Mouse (Mus musculus): Measurements from ENCODE around the gene Gm49711. TPM values are rescaled to one million over a fixed set of nuclear protein-coding genes. Genes with fewer than 3 reads are reported as not detected.
A peak's percentile ranks its signal among the peaks of the same experiment; 100 is the strongest.

Gene Gm49711
- polyA plus RNA-seq, 1 experiment from 2014 or later = 0.86 TPM

- Histone ChIP-seq H3K4me2 (no peak overlapping the region), H3K9ac (no peak overlapping the region), H3K9me3 (no peaks in the 10 kb centered on the region), H3K36me3 (no peaks in the 10 kb centered on the region), H3K4me1 (replicated peaks) (peaks cover 6% of the 10 kb centered on the region; the same call in 1 of the 2 replicates), H3K27me3 (no peaks in the 10 kb centered on the region), H3K4me3 (no peak overlapping the region), H3K27ac (no peak overlapping the region)
- 67% methylated on average over 8 of the region's 8 CpGs for WGBS
- no peak for ATAC-seq (ENCODE audit: low FRiP score)
These were observed 157.7 kb downstream of the Gm49711 start for GRCm38 (mm10) chr16:92215599-92216390.

GRCm38 (mm10) chr16:92220754-92221153, 162.6 kb downstream of the Gm49711 start:
- H3K4me2 ChIP-seq = no peak overlapping the region
- no peak for ATAC-seq (ENCODE audit: low FRiP score)
- WGBS = 88% methylated on average over 11 of the region's 11 CpGs
- H3K4me1 ChIP-seq (replicated peaks) = peaks cover 5% of the 10 kb centered on the region; the same call in 1 of the 2 replicates
- no peaks in the 10 kb centered on the region for H3K36me3 ChIP-seq
- H3K9ac ChIP-seq = no peak overlapping the region
- H3K27ac ChIP-seq = no peak overlapping the region
- no peaks in the 10 kb centered on the region for H3K27me3 ChIP-seq
- H3K4me3 ChIP-seq = no peak overlapping the region
- no peaks in the 10 kb centered on the region for H3K9me3 ChIP-seq

GRCm38 (mm10) chr16:92228332-92228919, 170.3 kb downstream of the Gm49711 start:
- no peak overlapping the region for H3K4me2 ChIP-seq
- no peak overlapping the region for H3K27ac ChIP-seq
- no peaks in the 10 kb centered on the region for H3K9me3 ChIP-seq
- WGBS = 84% methylated on average over 7 of the region's 7 CpGs
- ATAC-seq (ENCODE audit: low FRiP score) = no peak
- H3K27me3 ChIP-seq = no peaks in the 10 kb centered on the region
- H3K4me3 ChIP-seq = no peak overlapping the region
- H3K4me1 ChIP-seq (replicated peaks) = 0 out of 2 replicates have a peak, but pooled peaks cover 4% of the 10 kb centered on the region
- H3K36me3 ChIP-seq = no peaks in the 10 kb centered on the region
- H3K9ac ChIP-seq = no peak overlapping the region

- ATAC-seq (ENCODE audit: low FRiP score) = peak; percentile 54; the same call in 1 of the 2 replicates
- H3K27ac ChIP-seq = no peak overlapping the region
- no peak overlapping the region for H3K4me2 ChIP-seq
- no peaks in the 10 kb centered on the region for H3K27me3 ChIP-seq
- H3K9me3 ChIP-seq = no peaks in the 10 kb centered on the region
- no peak overlapping the region for H3K4me3 ChIP-seq
- no peaks in the 10 kb centered on the region for H3K36me3 ChIP-seq
- no peak overlapping the region for H3K9ac ChIP-seq
- 68% methylated on average over 6 of the region's 6 CpGs for WGBS
- H3K4me1 ChIP-seq (replicated peaks) = peaks cover 12% of the 10 kb centered on the region
These were observed 172.4 kb downstream of the Gm49711 start for GRCm38 (mm10) chr16:92230476-92230931.

- Histone ChIP-seq H3K27me3 (no peaks in the 10 kb centered on the region), H3K9me3 (no peaks in the 10 kb centered on the region), H3K9ac (no peak overlapping the region), H3K4me2 (no peak overlapping the region), H3K27ac (no peak overlapping the region), H3K4me1 (replicated peaks) (peaks cover 12% of the 10 kb centered on the region), H3K36me3 (no peaks in the 10 kb centered on the region), H3K4me3 (no peak overlapping the region)
- WGBS = 17% methylated on average over 5 of the region's 5 CpGs
- ATAC-seq (ENCODE audit: low FRiP score) = no peak
These were observed 176.4 kb downstream of the Gm49711 start for GRCm38 (mm10) chr16:92234530-92234929.

GRCm38 (mm10) chr16:92235222-92235621, 177.1 kb downstream of the Gm49711 start:
- no peak overlapping the region for H3K4me3 ChIP-seq
- no peaks in the 10 kb centered on the region for H3K9me3 ChIP-seq
- no peaks in the 10 kb centered on the region for H3K27me3 ChIP-seq
- H3K4me1 ChIP-seq (replicated peaks) = peaks cover 9% of the 10 kb centered on the region
- H3K4me2 ChIP-seq = no peak overlapping the region
- H3K9ac ChIP-seq = no peak overlapping the region
- no peaks in the 10 kb centered on the region for H3K36me3 ChIP-seq
- no peak for ATAC-seq (ENCODE audit: low FRiP score)
- H3K27ac ChIP-seq = no peak overlapping the region
- WGBS = 76% methylated on average over 9 of the region's 9 CpGs

Other genes starting within 250 kb of the Gm49711 start
- 182 and 201 TPM in 2 replicates for gene Mrps6, start within 50 bp of the Gm49711 start, polyA plus RNA-seq (2015; fragmentation: Nextera tagmentation; extraction: Ambion mirVana)
- 18.4 and 19.5 TPM in 2 replicates for gene Slc5a3, start within 50 bp of the Gm49711 start, polyA plus RNA-seq (2015; fragmentation: Nextera tagmentation; extraction: Ambion mirVana)
- gene Kcne2, start 234.1 kb downstream of the Gm49711 start, polyA plus RNA-seq (2015; fragmentation: Nextera tagmentation; extraction: Ambion mirVana) = 22.7 and 49.7 TPM in 2 replicates
- gene Smim11, start 243.0 kb downstream of the Gm49711 start, polyA plus RNA-seq (2015; fragmentation: Nextera tagmentation; extraction: Ambion mirVana) = 77.9 and 86.6 TPM in 2 replicates